Mouse (Mus musculus): Measurements from ENCODE around the gene Ces2f. TPM values are rescaled to one million over a fixed set of nuclear protein-coding genes. Genes with fewer than 3 reads are reported as not detected.

Gene Ces2f
- polyA plus RNA-seq, 1 experiment, result 0.16 TPM

- TF ChIP-seq EP300 (IDR thresholded peaks at IDR 0.05; ENCODE audit: insufficient read depth, low read depth, low read length) (no peak), POLR2A (IDR thresholded peaks at IDR 0.05; ENCODE audit: insufficient read depth, low read length) (no peak), CTCF (IDR thresholded peaks at IDR 0.05; ENCODE audit: low read depth, low read length) (no peak)
- no peaks in the 10 kb centered on the region for H3K27me3 ChIP-seq (ENCODE audit: control insufficient read depth, insufficient read depth, low read length, poor library complexity, severe bottlenecking)
These were observed 37.0 kb downstream of the Ces2f start for GRCm38 (mm10) chr8:104984126-104984525.

DNA sequence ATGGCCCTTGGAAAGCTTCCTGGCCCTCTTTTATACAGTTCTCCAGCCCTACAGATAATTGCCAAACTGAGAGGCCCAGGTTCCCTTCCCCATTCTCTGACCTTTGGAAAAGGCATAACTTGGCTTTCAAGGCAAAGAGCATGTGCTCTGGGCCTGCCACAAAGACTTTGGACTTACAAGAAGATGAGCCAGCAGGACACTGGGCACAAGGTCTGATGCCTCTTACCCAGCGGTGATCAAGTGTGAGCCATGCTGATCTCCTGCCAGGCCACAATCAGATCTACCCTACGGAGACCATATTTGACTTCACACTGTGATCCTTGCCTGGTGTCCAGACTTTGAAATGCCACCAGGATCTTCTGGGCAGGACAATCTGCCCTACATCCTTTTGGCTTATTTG lies 37.8 kb downstream of the Ces2f start:
- no peaks in the 10 kb centered on the region for H3K9me3 ChIP-seq (replicated peaks; ENCODE audit: control insufficient read depth, insufficient read depth, low read length, poor library complexity, severe bottlenecking)
- no peak overlapping the region for H3K9ac ChIP-seq (ENCODE audit: low read depth, poor library complexity, severe bottlenecking)
- TF ChIP-seq POLR2A (IDR thresholded peaks at IDR 0.05; ENCODE audit: insufficient read depth, low read length) (no peak), CTCF (IDR thresholded peaks at IDR 0.05; ENCODE audit: low read depth, low read length) (no peak), EP300 (IDR thresholded peaks at IDR 0.05; ENCODE audit: insufficient read depth, low read depth, low read length) (no peak)
- H3K4me1 ChIP-seq (ENCODE audit: control insufficient read depth, insufficient read depth, low read length), result no peaks in the 10 kb centered on the region
- no peak overlapping the region for H3K4me3 ChIP-seq (ENCODE audit: low read depth, low read length)
- H3K36me3 ChIP-seq (ENCODE audit: control insufficient read depth, insufficient read depth, low read length, poor library complexity, severe bottlenecking), result no peaks in the 10 kb centered on the region
- no peaks in the 10 kb centered on the region for H3K27me3 ChIP-seq (ENCODE audit: control insufficient read depth, insufficient read depth, low read length, poor library complexity, severe bottlenecking)
- no peak overlapping the region for H3K27ac ChIP-seq (ENCODE audit: insufficient read depth, low read length)

More at GRCm38 (mm10) chr8:104984126-104984525, 37.0 kb downstream of the Ces2f start:
- Histone ChIP-seq H3K9ac (ENCODE audit: low read depth, poor library complexity, severe bottlenecking) (no peak overlapping the region), H3K4me1 (ENCODE audit: control insufficient read depth, insufficient read depth, low read length) (no peaks in the 10 kb centered on the region), H3K27ac (ENCODE audit: insufficient read depth, low read length) (no peak overlapping the region), H3K4me3 (ENCODE audit: low read depth, low read length) (no peak overlapping the region), H3K9me3 (replicated peaks; ENCODE audit: control insufficient read depth, insufficient read depth, low read length, poor library complexity, severe bottlenecking) (no peaks in the 10 kb centered on the region), H3K36me3 (ENCODE audit: control insufficient read depth, insufficient read depth, low read length, poor library complexity, severe bottlenecking) (no peaks in the 10 kb centered on the region)

DNA sequence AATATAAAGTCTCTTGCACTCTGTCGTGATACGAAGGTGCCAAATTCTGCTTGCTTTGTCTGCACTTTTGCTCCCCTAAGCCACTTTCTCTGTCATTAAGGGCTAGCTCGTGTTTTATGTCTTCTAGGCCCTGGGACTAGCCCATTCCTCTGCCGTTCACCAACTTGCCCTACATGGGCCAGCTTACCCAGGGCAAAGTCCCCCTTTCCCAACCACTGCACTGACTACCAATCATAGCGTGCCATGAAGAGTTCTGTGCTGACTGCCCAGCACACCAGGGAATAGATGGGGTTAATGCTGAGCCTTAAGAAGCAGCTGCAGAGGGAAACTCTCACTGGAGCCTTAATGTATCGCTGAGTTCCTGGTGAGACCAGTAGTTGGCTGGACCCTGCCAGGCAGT lies 51.0 kb downstream of the Ces2f start:
- TF ChIP-seq CTCF (IDR thresholded peaks at IDR 0.05; ENCODE audit: low read depth, low read length) (no peak), EP300 (IDR thresholded peaks at IDR 0.05; ENCODE audit: insufficient read depth, low read depth, low read length) (no peak), POLR2A (IDR thresholded peaks at IDR 0.05; ENCODE audit: insufficient read depth, low read length) (no peak)
- no peak overlapping the region for H3K4me3 ChIP-seq (ENCODE audit: low read depth, low read length)
- peaks cover 9% of the 10 kb centered on the region for H3K9me3 ChIP-seq (replicated peaks; ENCODE audit: control insufficient read depth, insufficient read depth, low read length, poor library complexity, severe bottlenecking)
- H3K36me3 ChIP-seq (ENCODE audit: control insufficient read depth, insufficient read depth, low read length, poor library complexity, severe bottlenecking), result no peaks in the 10 kb centered on the region
- no peaks in the 10 kb centered on the region for H3K27me3 ChIP-seq (ENCODE audit: control insufficient read depth, insufficient read depth, low read length, poor library complexity, severe bottlenecking)
- H3K4me1 ChIP-seq (ENCODE audit: control insufficient read depth, insufficient read depth, low read length), result no peaks in the 10 kb centered on the region
- H3K27ac ChIP-seq (ENCODE audit: insufficient read depth, low read length), result no peak overlapping the region
- no peak overlapping the region for H3K9ac ChIP-seq (ENCODE audit: low read depth, poor library complexity, severe bottlenecking)

DNA sequence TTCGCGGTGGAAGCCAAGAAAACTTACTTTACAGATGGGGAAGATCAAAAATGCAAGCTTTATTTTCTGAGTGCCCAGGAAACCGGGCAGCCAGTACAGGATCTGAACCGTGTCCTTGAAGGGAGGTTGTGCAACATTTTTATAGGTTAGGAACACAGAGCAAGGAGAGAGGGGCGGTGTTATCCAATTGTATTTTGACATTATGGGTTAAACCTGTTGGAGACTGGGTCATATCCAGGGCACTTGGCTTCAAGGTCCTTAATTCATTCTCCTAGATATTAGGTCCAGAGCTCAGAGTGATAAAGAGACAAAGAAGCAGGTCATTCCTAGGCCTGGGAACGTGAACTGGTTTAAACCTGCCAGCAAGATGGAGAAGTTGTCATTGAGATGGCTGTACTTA lies 52.0 kb downstream of the Ces2f start:
- Histone ChIP-seq H3K4me1 (ENCODE audit: control insufficient read depth, insufficient read depth, low read length) (no peaks in the 10 kb centered on the region), H3K36me3 (ENCODE audit: control insufficient read depth, insufficient read depth, low read length, poor library complexity, severe bottlenecking) (no peaks in the 10 kb centered on the region)

DNA sequence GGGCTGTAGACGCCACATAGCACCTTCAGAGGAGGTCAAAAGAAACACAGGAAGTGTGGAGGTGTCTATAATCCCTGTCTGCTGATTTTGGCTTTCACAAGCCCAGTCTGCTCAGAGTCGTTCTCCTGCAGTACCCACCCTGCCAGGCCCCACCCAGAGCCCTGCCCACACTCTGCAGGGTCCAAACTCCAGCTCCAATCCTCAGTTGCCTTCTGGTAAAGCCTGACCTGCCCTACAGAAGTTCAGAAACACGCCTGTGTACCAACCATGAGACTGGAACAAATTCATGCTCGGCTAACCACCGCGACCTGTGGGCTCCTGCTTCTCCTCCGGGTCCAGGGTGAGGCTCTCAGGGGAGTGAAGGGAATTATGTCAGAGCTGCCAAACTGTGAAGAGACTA lies 53.4 kb downstream of the Ces2f start, which contains the start of gene Ces2h:
TSS of gene Ces2h (plus strand) at position 268 of the 400 bp plus-strand sequence.
- no peak for TF ChIP-seq POLR2A (IDR thresholded peaks at IDR 0.05; ENCODE audit: insufficient read depth, low read length)
- TF ChIP-seq CTCF (IDR thresholded peaks at IDR 0.05; ENCODE audit: low read depth, low read length), result no peak
- no peak for TF ChIP-seq EP300 (IDR thresholded peaks at IDR 0.05; ENCODE audit: insufficient read depth, low read depth, low read length)
- Histone ChIP-seq H3K9ac (ENCODE audit: low read depth, poor library complexity, severe bottlenecking) (no peak within 1 kb of the TSS), H3K27ac (ENCODE audit: insufficient read depth, low read length) (no peak within 1 kb of the TSS), H3K4me3 (ENCODE audit: low read depth, low read length) (no peak within 1 kb of the TSS), H3K4me1 (ENCODE audit: control insufficient read depth, insufficient read depth, low read length) (no peaks in the 10 kb centered on the region), H3K36me3 (ENCODE audit: control insufficient read depth, insufficient read depth, low read length, poor library complexity, severe bottlenecking) (no peaks in the 10 kb centered on the region), H3K9me3 (replicated peaks; ENCODE audit: control insufficient read depth, insufficient read depth, low read length, poor library complexity, severe bottlenecking) (peaks cover 12% of the 10 kb centered on the region), H3K27me3 (ENCODE audit: control insufficient read depth, insufficient read depth, low read length, poor library complexity, severe bottlenecking) (no peaks in the 10 kb centered on the region)

More for the DNA sequence above, 52.0 kb downstream of the Ces2f start:
- H3K9me3 ChIP-seq (replicated peaks; ENCODE audit: control insufficient read depth, insufficient read depth, low read length, poor library complexity, severe bottlenecking), result peaks cover 12% of the 10 kb centered on the region
- H3K27ac ChIP-seq (ENCODE audit: insufficient read depth, low read length), result no peak overlapping the region
- H3K9ac ChIP-seq (ENCODE audit: low read depth, poor library complexity, severe bottlenecking), result no peak overlapping the region
- TF ChIP-seq POLR2A (IDR thresholded peaks at IDR 0.05; ENCODE audit: insufficient read depth, low read length) (no peak), EP300 (IDR thresholded peaks at IDR 0.05; ENCODE audit: insufficient read depth, low read depth, low read length) (no peak), CTCF (IDR thresholded peaks at IDR 0.05; ENCODE audit: low read depth, low read length) (no peak)
- no peak overlapping the region for H3K4me3 ChIP-seq (ENCODE audit: low read depth, low read length)
- no peaks in the 10 kb centered on the region for H3K27me3 ChIP-seq (ENCODE audit: control insufficient read depth, insufficient read depth, low read length, poor library complexity, severe bottlenecking)

Other genes with a start within 250 kb of the Ces2f start
- not detected in 2 replicates for gene Ces2a, start 213.4 kb upstream of the Ces2f start, polyA plus RNA-seq (2011; ENCODE audit: insufficient read depth, insufficient read length, low read depth, missing spikeins)
- gene Ces2b, start 115.8 kb upstream of the Ces2f start, polyA plus RNA-seq (2011; ENCODE audit: insufficient read depth, insufficient read length, low read depth, missing spikeins), result not detected in 2 replicates
- not detected in 2 replicates for gene Ces2c, start 100.3 kb upstream of the Ces2f start, polyA plus RNA-seq (2011; ENCODE audit: insufficient read depth, insufficient read length, low read depth, missing spikeins)
- gene Ces2e, start 21.1 kb upstream of the Ces2f start, polyA plus RNA-seq (2011; ENCODE audit: insufficient read depth, insufficient read length, low read depth, missing spikeins), result not detected in 2 replicates
- gene Ces2g, start 14.4 kb downstream of the Ces2f start, polyA plus RNA-seq (2011; ENCODE audit: insufficient read depth, insufficient read length, low read depth, missing spikeins), result 0.41 TPM in 1 of 2 replicates, not detected in the other
- gene Ces2h, start 53.5 kb downstream of the Ces2f start, polyA plus RNA-seq (2011; ENCODE audit: insufficient read depth, insufficient read length, low read depth, missing spikeins), result not detected in 2 replicates
- gene Ces3a, start 101.2 kb downstream of the Ces2f start, polyA plus RNA-seq (2011; ENCODE audit: insufficient read depth, insufficient read length, low read depth, missing spikeins), result not detected in 2 replicates
- not detected in 2 replicates for gene Ces3b, start 136.4 kb downstream of the Ces2f start, polyA plus RNA-seq (2011; ENCODE audit: insufficient read depth, insufficient read length, low read depth, missing spikeins)
- gene Ces4a, start 184.4 kb downstream of the Ces2f start, polyA plus RNA-seq (2011; ENCODE audit: insufficient read depth, insufficient read length, low read depth, missing spikeins), result not detected in 2 replicates
- 77.5 and 85.5 TPM in 2 replicates for gene Cbfb, start 223.3 kb downstream of the Ces2f start, polyA plus RNA-seq (2011; ENCODE audit: insufficient read depth, insufficient read length, low read depth, missing spikeins)

Data from ES-Bruce4 (cell line).